Mouse (Mus musculus) C2C12 (cell line): ENCODE results near the gene Gm20388. TPM values are rescaled to one million over a fixed set of nuclear protein-coding genes. Genes with fewer than 3 reads are reported as not detected.

Experiments
- H3K27me3 ChIP-seq: one replicate; pipeline ENCODE4 v1.6.1; 2011; ENCODE audit not compliant: control insufficient read depth, insufficient read depth, insufficient read length
- H3K36me3 ChIP-seq: one replicate; pipeline ENCODE4 v1.6.1; 2011; ENCODE audit not compliant: control insufficient read depth, insufficient read depth
- H3K4me3 ChIP-seq: one replicate; pipeline ENCODE4 v1.5.1; 2011; ENCODE audit warnings: mild to moderate bottlenecking, control low read depth; ENCODE audit not compliant: poor library complexity, insufficient read depth, severe bottlenecking
- H3K79me2 ChIP-seq: one replicate; pipeline ENCODE4 v1.6.1; 2011; ENCODE audit not compliant: control insufficient read depth, insufficient read depth
- H3K79me3 ChIP-seq: one replicate; pipeline ENCODE4 v1.6.1; 2011; ENCODE audit warnings: low read depth, control low read depth
- H3ac ChIP-seq: one replicate; pipeline ENCODE3; 2011; ENCODE audit warnings: low read depth; ENCODE audit not compliant: control insufficient read depth, insufficient read length
- CEBPB ChIP-seq: IDR thresholded peaks from one replicate; pipeline ENCODE4 v1.6.1; 2011; ENCODE audit warnings: low read depth, mild to moderate bottlenecking, control low read depth, moderate library complexity
- CTCF ChIP-seq: IDR thresholded peaks from one replicate; pipeline ENCODE4 v1.5.1; 2011; ENCODE audit not compliant: control insufficient read depth, insufficient read depth, insufficient read length
- FOSL1 ChIP-seq: IDR thresholded peaks from one replicate; pipeline ENCODE4 v1.8.0; 2011; ENCODE audit warnings: mild to moderate bottlenecking, low read length; ENCODE audit not compliant: poor library complexity, insufficient read depth, severe bottlenecking
- MAX ChIP-seq: IDR thresholded peaks from one replicate; pipeline ENCODE4 v1.6.1; 2011; ENCODE audit warnings: mild to moderate bottlenecking, control low read depth
- MYOD1 ChIP-seq: IDR thresholded peaks from one replicate; pipeline ENCODE4 v1.6.1; 2011; ENCODE audit warnings: low read depth; ENCODE audit not compliant: control insufficient read depth, insufficient read length
- MYOG ChIP-seq: IDR thresholded peaks from one replicate; pipeline ENCODE4 v1.6.1; 2011; ENCODE audit not compliant: control insufficient read depth, insufficient read length; ENCODE audit errors: extremely low read depth
- USF1 ChIP-seq: IDR thresholded peaks from one replicate; pipeline ENCODE4 v1.6.1; 2011; ENCODE audit warnings: low read depth, mild to moderate bottlenecking, control low read depth, moderate library complexity
- polyA plus RNA-seq: library from polyadenylated mRNA; unstranded; fragments of >200 nt; fragmentation: generic; extraction: Trizol; gene quantifications from one replicate; pipeline ENCODE4 v1.2.1, GENCODE M21; 2012; ENCODE audit warnings: missing spikeins

Gene Gm20388
- polyA plus RNA-seq, 1 experiment: 15.0 TPM

DNA sequence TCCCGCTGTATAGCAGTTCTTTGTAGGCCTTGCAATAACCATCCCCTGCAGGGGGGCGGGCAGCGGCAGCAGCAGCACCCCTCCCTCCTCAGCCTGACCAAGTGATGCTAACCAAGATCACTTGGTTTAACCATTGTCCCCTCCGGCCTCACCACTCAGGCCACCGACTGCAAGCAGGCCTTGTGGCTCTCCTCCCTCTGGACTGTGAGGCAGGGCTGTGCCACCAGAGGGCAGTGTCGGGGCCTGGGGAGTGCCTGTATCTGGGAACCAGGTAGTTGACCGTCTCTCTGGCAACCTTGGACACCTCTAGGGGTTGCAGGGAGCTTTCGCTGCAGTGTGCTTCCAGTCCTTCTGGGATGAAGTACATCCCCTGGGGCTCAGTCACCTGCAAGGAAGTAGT lies 2252.4 kb downstream of the Gm20388 start:
- Histone ChIP-seq H3ac (no peak overlapping the region), H3K79me2 (no peaks in the 10 kb centered on the region), H3K4me3 (no peak overlapping the region), H3K36me3 (no peaks in the 10 kb centered on the region), H3K79me3 (no peaks in the 10 kb centered on the region), H3K27me3 (no peaks in the 10 kb centered on the region)
- TF ChIP-seq CTCF: peak; percentile 85
- no peak for TF ChIP-seq MYOG

DNA sequence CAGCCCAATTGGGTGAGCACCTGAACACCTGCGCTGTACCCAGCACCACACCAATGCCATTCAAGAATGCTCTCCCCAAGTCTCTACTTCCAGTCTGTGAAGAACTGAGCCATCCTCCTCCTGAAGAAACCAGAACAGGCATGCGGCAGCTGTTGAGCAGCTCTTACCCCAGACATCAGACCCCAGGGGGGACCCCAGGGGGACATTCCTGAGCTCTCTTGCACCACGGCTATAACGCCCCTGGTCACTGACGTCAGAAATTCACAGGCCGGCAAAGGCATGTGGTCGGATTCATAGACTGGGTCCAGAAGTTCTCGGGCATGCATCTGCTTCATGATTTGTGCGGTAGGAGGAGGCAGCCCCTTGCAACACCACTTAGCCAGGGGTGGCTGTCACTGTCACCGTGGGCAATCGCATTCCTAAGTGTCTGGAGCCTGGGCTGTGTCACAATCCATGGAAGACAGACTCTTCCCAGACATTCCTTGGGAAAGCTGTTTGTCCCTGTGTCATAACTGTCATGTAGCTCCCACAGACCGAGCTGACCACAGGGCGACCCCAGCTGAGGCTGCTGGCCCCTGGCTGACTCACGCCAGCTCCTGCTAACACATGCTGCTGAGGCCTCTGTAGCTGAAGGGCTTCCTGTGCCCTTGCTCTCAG lies 2256.7 kb downstream of the Gm20388 start:
- no peak overlapping the region for H3ac ChIP-seq
- H3K36me3 ChIP-seq: no peaks in the 10 kb centered on the region
- H3K4me3 ChIP-seq: no peak overlapping the region
- no peaks in the 10 kb centered on the region for H3K79me2 ChIP-seq
- no peaks in the 10 kb centered on the region for H3K27me3 ChIP-seq
- TF ChIP-seq MYOG: no peak
- TF ChIP-seq USF1: no peak
- TF ChIP-seq MYOD1: peak; percentile 53
- TF ChIP-seq CEBPB: peak; percentile 71
- H3K79me3 ChIP-seq: no peaks in the 10 kb centered on the region

DNA sequence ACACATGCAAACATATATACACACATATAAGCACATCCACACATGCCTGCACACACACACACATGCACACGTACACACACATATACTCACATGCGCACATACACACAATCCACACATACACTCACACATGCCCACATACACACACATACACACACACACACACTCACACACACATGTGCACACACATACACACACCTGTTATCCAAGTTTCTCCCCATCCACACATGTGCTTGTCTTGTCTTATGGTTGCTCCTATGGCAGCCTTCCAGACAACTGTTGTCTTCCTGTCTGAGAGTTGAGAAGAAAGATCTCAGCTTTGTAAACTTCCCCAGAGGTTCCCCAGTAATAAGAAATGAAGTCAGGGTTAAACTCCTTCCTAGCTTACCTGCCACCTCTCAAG lies 2258.8 kb downstream of the Gm20388 start:
- H3K4me3 ChIP-seq: no peak overlapping the region
- no peak for TF ChIP-seq FOSL1
- no peak for TF ChIP-seq MYOG
- no peak for TF ChIP-seq MYOD1
- TF ChIP-seq MAX: no peak
- no peak for TF ChIP-seq CTCF
- no peak for TF ChIP-seq CEBPB
- H3ac ChIP-seq: no peak overlapping the region
- no peaks in the 10 kb centered on the region for H3K79me2 ChIP-seq
- no peaks in the 10 kb centered on the region for H3K79me3 ChIP-seq
- H3K36me3 ChIP-seq: no peaks in the 10 kb centered on the region
- no peaks in the 10 kb centered on the region for H3K27me3 ChIP-seq

GRCm38 (mm10) chr8:122171823-122172222 lies 2261.2 kb downstream of the Gm20388 start:
- H3K36me3 ChIP-seq: no peaks in the 10 kb centered on the region
- H3K27me3 ChIP-seq: no peaks in the 10 kb centered on the region
- TF ChIP-seq MYOG (no peak), FOSL1 (no peak), MYOD1 (no peak), USF1 (no peak), CEBPB (no peak), MAX (no peak), CTCF (no peak)
- H3K79me3 ChIP-seq: no peaks in the 10 kb centered on the region
- H3ac ChIP-seq: no peak overlapping the region
- no peaks in the 10 kb centered on the region for H3K79me2 ChIP-seq
- H3K4me3 ChIP-seq: no peak overlapping the region

DNA sequence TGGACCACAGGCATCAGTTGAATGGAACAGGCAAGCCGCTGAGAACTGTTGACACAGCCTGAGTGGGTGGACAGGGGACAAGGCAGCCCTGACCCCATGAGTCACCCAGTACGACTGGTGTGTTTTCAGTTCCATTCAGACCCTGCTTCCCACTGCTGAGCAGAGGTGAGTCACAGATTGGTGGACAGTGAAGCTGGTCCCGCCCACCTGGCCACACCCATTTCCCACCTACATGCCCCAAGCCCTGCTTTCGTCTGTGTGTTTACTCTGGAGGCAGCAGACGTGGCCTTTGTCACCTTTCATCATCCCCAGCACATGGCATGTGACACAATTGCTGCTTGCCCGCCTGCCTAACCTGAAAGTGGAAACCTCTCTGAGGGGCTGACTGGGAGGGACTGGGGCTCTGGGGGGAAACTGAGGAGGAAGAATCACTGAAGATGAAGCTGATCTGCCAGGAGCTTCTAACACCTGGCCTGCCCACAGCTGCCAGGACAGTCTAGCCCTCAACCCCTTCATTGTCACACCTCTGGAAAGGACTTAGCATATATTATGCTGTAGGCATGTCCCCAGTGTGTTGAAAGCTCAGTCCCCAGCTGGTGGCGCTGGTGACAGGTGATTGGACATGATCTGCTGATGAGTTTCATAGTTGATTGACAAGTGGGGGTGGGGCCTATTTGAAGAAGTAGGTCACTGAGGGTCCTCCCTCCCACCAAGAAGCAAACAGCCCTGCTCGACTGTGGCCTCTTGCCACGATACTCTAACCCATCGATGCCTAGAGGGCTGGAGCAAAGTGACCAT lies 2263.7 kb downstream of the Gm20388 start:
- H3K4me3 ChIP-seq: no peak overlapping the region
- no peak for TF ChIP-seq CTCF
- peak; percentile 52 for TF ChIP-seq FOSL1
- no peak for TF ChIP-seq USF1
- TF ChIP-seq MYOD1: peak; percentile 34
- TF ChIP-seq MYOG: no peak
- no peak for TF ChIP-seq CEBPB
- peak; percentile 2 for TF ChIP-seq MAX
- no peaks in the 10 kb centered on the region for H3K79me2 ChIP-seq
- H3K79me3 ChIP-seq: no peaks in the 10 kb centered on the region
- H3K27me3 ChIP-seq: no peaks in the 10 kb centered on the region
- H3ac ChIP-seq: no peak overlapping the region
- no peaks in the 10 kb centered on the region for H3K36me3 ChIP-seq

- TF ChIP-seq MAX (no peak), CEBPB (no peak), FOSL1 (no peak), CTCF (no peak), USF1 (no peak), MYOG (no peak), MYOD1 (no peak)
- H3K79me2 ChIP-seq: no peaks in the 10 kb centered on the region
- no peaks in the 10 kb centered on the region for H3K36me3 ChIP-seq
Observed at GRCm38 (mm10) chr8:122178392-122178890, 2267.8 kb downstream of the Gm20388 start.

More at GRCm38 (mm10) chr8:122178392-122178890, 2267.8 kb downstream of the Gm20388 start:
- H3K79me3 ChIP-seq: no peaks in the 10 kb centered on the region
- no peak overlapping the region for H3K4me3 ChIP-seq
- no peaks in the 10 kb centered on the region for H3K27me3 ChIP-seq
- H3ac ChIP-seq: no peak overlapping the region
